Mouse (Mus musculus): ENCODE measurements at regions not wholly inside any gene's neighbourhood (a gene's known extent, or its start where the extent isn't known, plus 50 kb on each side); places are given as distances from the start of the nearest gene placed in this dataset.

DNA sequence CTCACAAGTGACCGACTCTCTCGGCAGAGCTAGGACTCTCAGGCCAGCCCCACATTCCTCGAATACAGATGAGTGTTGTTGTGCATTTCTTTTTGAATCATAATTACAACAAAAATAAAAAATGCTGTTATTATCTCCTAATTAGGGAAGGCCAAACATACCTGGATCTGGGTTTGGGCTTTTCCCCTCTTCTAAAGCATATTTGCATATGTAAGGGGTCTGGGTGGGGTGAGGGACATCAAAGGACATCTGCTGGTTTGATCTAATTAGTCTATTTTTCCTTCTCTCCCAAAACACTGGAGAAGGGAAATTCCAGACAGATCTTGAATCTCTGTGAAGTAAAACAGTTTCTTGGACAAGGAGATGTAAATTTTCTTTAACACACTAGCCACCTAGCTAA lies 85.3 kb downstream of the Tfap2a start:
- ATAC-seq (ENCODE audit: low FRiP score): no peak
- Histone ChIP-seq H3K4me1 (peaks cover 8% of the 10 kb centered on the region), H3K36me3 (replicated peaks) (no peaks in the 10 kb centered on the region), H3K4me3 (replicated peaks) (no peak overlapping the region), H3K9me3 (no peaks in the 10 kb centered on the region), H3K9ac (no peak overlapping the region), H3K27ac (no peak overlapping the region), H3K27me3 (peaks cover 10% of the 10 kb centered on the region; the same call in 1 of the 2 replicates), H3K4me2 (no peak overlapping the region)
- WGBS: 61% methylated on average over 3 of the region's 3 CpGs

DNA sequence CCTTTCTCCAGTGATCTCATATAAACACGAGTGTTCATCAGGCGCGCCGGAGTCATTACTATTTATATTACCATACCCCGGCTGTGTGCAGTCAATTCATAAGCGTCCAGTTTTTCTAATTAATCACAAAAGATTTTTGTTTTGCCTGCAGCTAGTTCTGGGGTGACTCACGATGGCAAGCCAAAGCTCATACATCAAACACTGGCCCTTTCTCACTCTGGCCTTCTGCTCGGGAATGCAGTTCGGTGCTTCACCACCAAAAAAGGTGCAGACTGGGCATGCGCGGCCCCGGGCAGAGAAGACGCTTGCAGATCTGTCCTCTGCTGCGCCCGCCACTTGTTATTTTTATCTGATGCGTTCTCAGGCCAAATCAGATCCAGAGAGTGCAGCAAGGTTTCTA lies 87.1 kb downstream of the Tfap2a start:
- H3K36me3 ChIP-seq (replicated peaks): no peaks in the 10 kb centered on the region
- H3K4me2 ChIP-seq: peak overlapping the region; percentile 8
- WGBS: 50% methylated on average over 16 of the region's 16 CpGs
- H3K9ac ChIP-seq: no peak overlapping the region
- 0 out of 2 replicates have a peak, but pooled peaks have one; percentile 20 for ATAC-seq (ENCODE audit: low FRiP score)
- H3K27ac ChIP-seq: no peak overlapping the region
- H3K4me3 ChIP-seq (replicated peaks): no peak overlapping the region
- H3K4me1 ChIP-seq: peaks cover 8% of the 10 kb centered on the region
- H3K9me3 ChIP-seq: no peaks in the 10 kb centered on the region
- H3K27me3 ChIP-seq: peaks cover 10% of the 10 kb centered on the region; the same call in 1 of the 2 replicates

DNA sequence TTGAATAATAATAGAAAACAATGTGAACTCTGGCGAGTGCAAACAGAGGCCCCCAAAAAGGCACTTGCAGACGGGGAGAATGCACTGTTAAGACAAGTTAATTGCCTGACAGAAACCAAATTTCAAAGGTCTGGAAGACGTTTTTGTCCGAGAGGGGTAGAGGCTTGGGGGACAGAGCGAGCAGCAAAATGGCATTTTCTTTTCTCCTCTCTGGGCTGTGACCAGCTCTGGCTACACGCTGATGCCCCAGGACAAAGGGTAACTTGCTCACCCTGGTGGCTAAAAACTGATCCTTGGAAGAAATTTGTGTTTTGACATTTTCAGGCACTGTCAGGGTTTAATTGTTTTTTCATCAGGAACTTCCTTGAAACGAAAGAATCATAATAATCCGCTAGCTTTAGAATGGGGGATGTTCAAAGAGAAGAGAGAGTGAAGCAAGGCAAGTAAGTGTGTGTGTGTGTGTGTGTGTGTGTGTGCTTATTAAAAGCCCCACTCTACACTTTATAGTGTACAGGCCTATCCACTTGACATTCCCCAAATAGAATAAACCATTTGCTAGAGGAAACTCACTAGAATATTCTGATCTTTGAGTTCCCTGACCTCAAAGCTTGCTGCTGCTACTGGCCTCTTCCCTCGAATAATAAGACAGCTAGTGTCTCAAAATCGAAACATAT lies 88.0 kb downstream of the Tfap2a start:
- H3K36me3 ChIP-seq (replicated peaks): no peaks in the 10 kb centered on the region
- H3K27me3 ChIP-seq: peaks cover 10% of the 10 kb centered on the region; the same call in 1 of the 2 replicates
- no peak for ATAC-seq (ENCODE audit: low FRiP score)
- whole genome bisulfite sequencing: 15% methylated on average over 10 of the region's 10 CpGs
- peaks cover 8% of the 10 kb centered on the region for H3K4me1 ChIP-seq
- no peak overlapping the region for H3K27ac ChIP-seq
- peak overlapping the region; percentile 27 for H3K4me2 ChIP-seq
- no peaks in the 10 kb centered on the region for H3K9me3 ChIP-seq
- H3K4me3 ChIP-seq (replicated peaks): no peak overlapping the region
- no peak overlapping the region for H3K9ac ChIP-seq

DNA sequence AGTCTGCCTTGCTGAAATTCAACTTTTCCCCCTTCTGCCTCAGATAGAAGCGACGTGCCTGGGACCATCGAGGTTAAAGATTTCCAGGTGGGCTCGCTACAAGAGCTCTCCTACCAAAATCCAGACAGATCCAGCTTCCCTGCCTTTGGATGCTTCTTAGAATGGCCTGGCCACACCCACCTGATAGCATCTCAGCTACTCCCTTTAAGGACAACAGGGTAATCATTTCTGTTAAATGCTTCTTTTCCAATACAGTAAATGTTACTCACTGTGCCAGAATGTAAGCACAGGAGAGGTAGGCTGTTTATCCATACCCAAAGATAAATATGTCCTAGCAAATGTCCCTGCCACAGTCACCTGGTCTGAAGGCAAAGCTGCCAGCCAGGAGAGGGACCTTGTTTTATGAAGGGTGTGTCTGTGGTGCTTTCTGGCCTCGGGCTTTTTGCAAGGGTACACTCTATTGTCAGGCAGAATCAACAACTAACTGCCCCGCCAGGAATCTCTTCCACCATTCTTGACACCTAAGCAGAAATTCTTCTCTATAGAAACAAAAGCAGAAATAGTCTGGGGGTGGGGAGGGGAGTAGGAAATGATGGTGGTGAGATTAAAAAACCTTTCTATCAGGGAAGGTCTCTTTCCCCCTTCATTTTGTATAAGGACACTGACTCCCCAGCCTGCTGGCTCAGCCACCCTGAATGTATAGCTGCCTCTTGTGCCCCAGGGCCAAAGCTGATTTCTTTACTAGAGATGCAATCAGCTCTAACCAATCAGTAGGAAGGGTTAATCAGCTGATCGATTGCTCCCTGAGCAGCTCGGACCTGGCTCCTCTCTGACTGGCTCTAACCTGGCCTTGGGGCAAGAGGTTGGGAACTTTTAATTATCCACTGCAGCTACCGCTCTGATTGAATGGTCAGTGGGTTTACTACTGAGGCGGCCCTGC lies 88.8 kb downstream of the Tfap2a start:
- ATAC-seq (ENCODE audit: low FRiP score): no peak
- Histone ChIP-seq H3K36me3 (replicated peaks) (no peaks in the 10 kb centered on the region), H3K27me3 (peaks cover 10% of the 10 kb centered on the region; the same call in 1 of the 2 replicates), H3K27ac (no peak overlapping the region), H3K4me3 (replicated peaks) (no peak overlapping the region), H3K4me1 (peaks cover 8% of the 10 kb centered on the region), H3K9me3 (no peaks in the 10 kb centered on the region), H3K9ac (no peak overlapping the region), H3K4me2 (peak overlapping the region; percentile 27)
- 29% methylated on average over 10 of the region's 10 CpGs for WGBS

DNA sequence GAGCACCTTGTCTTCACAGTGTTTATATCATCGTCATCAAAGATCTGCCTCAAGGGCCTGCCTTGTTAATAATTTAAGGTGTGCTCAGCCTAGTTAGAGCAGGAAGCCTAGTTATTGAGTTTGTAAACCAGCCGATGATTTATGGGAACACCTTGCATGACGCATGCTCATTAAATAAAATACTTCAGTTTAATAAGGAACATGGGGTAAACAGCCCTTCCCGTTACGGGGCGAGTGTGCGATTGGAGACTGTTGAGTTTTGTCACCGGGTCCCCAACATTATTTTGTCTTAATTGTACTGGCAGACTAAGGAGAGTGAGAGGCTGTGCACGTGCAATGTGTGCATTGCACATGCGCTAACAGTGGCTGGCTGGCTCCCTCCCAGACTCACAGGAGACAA lies 92.0 kb downstream of the Tfap2a start:
- H3K27ac ChIP-seq: no peak overlapping the region
- no peaks in the 10 kb centered on the region for H3K36me3 ChIP-seq (replicated peaks)
- WGBS: 88% methylated on average over 10 of the region's 10 CpGs
- no peaks in the 10 kb centered on the region for H3K9me3 ChIP-seq
- H3K27me3 ChIP-seq: 0 out of 2 replicates have a peak, but pooled peaks cover 5% of the 10 kb centered on the region
- no peak overlapping the region for H3K4me3 ChIP-seq (replicated peaks)
- H3K4me2 ChIP-seq: no peak overlapping the region
- no peak for ATAC-seq (ENCODE audit: low FRiP score)
- H3K9ac ChIP-seq: no peak overlapping the region
- peaks cover 8% of the 10 kb centered on the region for H3K4me1 ChIP-seq

DNA sequence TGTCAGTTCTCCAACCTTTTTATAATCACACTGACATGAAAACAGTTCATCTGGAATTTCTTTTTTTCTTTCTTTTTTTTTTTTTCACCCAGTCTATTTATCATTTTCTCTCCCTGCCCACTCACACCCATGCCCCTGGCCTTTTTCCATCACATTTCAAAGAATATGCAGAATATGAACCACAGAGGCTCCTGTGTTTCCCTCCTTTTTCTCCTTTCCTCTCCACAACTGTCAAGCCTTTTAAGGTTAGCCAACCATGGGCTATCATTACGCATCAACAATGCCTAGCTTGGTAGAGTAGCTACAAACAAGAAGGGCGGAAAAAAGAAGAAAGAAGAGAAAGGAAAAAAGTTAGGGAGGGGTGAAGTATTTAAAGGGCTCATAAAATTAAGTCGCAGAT lies 92.5 kb downstream of the Tfap2a start:
- 0 out of 2 replicates have a peak, but pooled peaks cover 5% of the 10 kb centered on the region for H3K27me3 ChIP-seq
- no peak for ATAC-seq (ENCODE audit: low FRiP score)
- H3K9me3 ChIP-seq: no peaks in the 10 kb centered on the region
- no peak overlapping the region for H3K4me2 ChIP-seq
- H3K9ac ChIP-seq: no peak overlapping the region
- no peak overlapping the region for H3K4me3 ChIP-seq (replicated peaks)
- no peak overlapping the region for H3K27ac ChIP-seq
- H3K4me1 ChIP-seq: peaks cover 8% of the 10 kb centered on the region
- WGBS: 70% methylated on average over 3 of the region's 3 CpGs
- no peaks in the 10 kb centered on the region for H3K36me3 ChIP-seq (replicated peaks)

DNA sequence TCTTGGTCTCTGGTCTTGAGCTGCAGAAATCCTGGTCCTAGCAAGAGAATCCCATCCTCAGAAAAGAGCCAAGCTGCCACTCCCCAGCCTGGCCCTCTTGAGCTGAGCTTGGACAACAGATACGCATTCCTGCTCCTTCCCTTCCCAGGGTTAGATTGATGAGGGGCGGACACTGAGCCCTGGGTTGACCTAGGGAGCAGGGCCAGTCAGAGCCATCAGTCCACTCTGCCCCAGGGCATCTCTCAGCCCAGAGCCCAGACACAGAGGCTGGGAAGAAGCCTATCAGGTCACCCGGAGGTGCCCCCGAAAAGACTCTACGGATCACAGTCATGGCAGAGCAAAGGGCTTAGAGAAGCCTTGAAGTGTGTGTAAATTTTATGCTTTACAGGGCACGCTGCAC lies 95.2 kb downstream of the Tfap2a start:
- 77% methylated on average over 6 of the region's 6 CpGs for WGBS
- Histone ChIP-seq H3K27me3 (no peaks in the 10 kb centered on the region), H3K4me1 (0 out of 2 replicates have a peak, but pooled peaks cover 3% of the 10 kb centered on the region), H3K4me3 (replicated peaks) (no peak overlapping the region), H3K36me3 (replicated peaks) (no peaks in the 10 kb centered on the region), H3K27ac (no peak overlapping the region), H3K9me3 (no peaks in the 10 kb centered on the region), H3K4me2 (no peak overlapping the region), H3K9ac (no peak overlapping the region)
- no peak for ATAC-seq (ENCODE audit: low FRiP score)

DNA sequence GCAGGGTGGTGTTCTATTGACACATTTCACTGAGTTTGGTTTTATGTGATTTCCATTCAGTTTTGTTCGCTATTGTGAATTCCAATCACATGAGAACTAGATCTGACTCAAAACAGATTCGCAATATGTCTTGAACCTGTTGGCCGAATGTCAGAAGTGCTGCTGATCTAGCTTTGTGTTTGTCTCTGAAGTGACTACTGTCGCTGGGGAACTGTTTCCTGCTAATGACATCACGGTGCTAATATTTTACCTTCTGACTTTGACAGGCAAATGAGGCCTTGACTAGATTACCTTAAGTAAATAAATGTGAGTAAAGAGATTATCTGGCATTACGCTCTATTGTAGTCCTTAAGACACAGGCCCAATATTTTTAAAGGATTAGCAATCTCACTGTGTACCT lies 100.9 kb downstream of the Tfap2a start:
- no peaks in the 10 kb centered on the region for H3K36me3 ChIP-seq (replicated peaks)
- WGBS: 86% methylated on average over 6 of the region's 6 CpGs
- H3K27me3 ChIP-seq: no peaks in the 10 kb centered on the region
- H3K27ac ChIP-seq: no peak overlapping the region
- no peak overlapping the region for H3K4me2 ChIP-seq
- H3K4me1 ChIP-seq: 0 out of 2 replicates have a peak, but pooled peaks cover 3% of the 10 kb centered on the region
- no peak overlapping the region for H3K9ac ChIP-seq
- no peak for ATAC-seq (ENCODE audit: low FRiP score)
- H3K9me3 ChIP-seq: no peaks in the 10 kb centered on the region
- no peak overlapping the region for H3K4me3 ChIP-seq (replicated peaks)

DNA sequence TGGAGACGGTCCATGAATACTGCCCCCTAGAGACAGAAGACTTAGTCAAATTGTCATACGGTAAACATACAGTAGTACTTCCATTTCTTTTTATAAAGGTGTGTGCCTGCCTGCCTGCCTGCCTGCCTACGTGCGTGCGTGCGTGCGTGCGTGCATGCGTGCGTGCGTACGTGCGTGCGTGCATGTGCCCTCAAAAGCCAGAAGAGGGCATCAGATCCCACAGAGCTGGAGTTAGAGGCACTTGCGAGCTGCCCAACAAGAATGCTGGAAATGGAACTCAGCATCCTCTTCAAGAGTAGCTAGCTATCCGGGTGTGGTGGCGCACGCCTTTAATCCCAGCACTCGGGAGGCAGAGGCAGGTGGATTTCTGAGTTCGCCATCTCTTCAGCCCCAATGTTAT lies 120.3 kb downstream of the Tfap2a start:
- H3K4me1 ChIP-seq: no peaks in the 10 kb centered on the region
- no peak overlapping the region for H3K4me3 ChIP-seq (replicated peaks)
- 95% methylated on average over 20 of the region's 20 CpGs for WGBS

DNA sequence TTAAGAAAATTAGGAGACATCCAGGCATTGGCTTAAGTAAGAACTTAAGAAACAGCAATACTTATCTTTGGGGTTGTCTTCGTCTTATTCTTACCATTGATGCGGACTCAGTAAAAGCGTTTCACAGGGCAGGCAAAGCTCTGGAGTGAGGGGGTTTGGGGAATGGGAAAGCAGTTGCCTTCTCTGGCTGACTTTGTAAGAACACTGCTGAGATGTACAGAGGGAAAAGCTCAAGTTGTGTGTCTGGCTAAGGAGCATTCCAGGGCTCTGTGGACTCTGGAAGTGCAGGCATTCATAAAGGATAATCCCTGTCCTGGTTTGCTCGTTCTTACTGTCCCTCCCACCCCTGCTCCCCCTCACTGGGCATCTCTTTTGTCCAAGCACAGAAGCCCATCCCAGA lies 129.7 kb downstream of the Tfap2a start:
- Histone ChIP-seq H3K4me3 (replicated peaks) (no peak overlapping the region), H3K4me1 (peaks cover 20% of the 10 kb centered on the region), H3K9me3 (no peaks in the 10 kb centered on the region), H3K4me2 (no peak overlapping the region), H3K27ac (no peak overlapping the region), H3K9ac (no peak overlapping the region), H3K36me3 (replicated peaks) (no peaks in the 10 kb centered on the region), H3K27me3 (no peaks in the 10 kb centered on the region)
- no peak for ATAC-seq (ENCODE audit: low FRiP score)
- WGBS: 35% methylated on average over 4 of the region's 4 CpGs

More for the DNA sequence above, 120.3 kb downstream of the Tfap2a start:
- ATAC-seq (ENCODE audit: low FRiP score): no peak
- Histone ChIP-seq H3K36me3 (replicated peaks) (no peaks in the 10 kb centered on the region), H3K9me3 (no peaks in the 10 kb centered on the region), H3K27me3 (no peaks in the 10 kb centered on the region), H3K9ac (no peak overlapping the region), H3K27ac (no peak overlapping the region), H3K4me2 (no peak overlapping the region)

DNA sequence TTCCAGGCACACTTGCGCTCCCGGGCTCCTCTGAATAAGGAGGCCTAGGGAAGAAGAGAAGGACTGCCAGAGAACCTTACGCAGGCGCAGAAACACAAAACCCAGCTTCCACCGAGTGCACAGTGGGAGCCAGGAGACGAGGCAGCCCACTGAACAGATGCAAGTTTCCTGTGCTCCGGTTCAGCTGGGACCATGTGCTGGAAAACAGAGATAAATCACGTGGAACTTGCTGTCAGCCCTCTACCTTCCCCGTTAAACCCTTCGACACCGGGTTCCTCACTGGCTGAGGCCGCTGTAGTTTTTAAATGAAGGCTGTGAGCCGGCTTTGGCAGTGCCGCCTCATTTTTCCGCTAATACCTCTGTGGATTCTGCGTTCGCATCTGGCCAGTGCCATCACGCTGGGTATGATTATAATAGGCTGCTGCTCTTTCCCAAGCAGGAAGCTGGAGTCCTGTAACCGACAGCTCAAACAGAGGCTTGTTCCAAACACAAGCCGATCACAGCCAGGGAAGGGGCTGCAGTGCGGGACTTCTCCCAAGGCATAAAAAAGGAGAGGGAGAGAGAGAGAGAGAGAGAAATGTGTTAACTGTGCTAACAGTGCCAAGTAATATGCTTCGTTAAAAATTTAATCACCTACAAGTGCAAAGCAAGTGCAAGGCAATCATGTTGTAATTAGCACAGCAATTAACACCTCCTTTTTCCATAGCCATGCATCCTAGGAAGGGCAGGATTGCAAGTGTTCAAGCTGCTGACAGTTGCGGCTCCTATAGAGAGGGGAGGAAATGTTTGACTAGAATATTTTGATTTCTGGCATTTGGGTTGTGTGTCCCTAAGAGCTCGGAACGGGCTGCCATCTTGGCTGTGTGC lies 131.5 kb downstream of the Tfap2a start:
- Histone ChIP-seq H3K9ac (peak overlapping the region; percentile 33; the same call in 1 of the 2 replicates), H3K36me3 (replicated peaks) (no peaks in the 10 kb centered on the region), H3K27me3 (no peaks in the 10 kb centered on the region), H3K4me3 (replicated peaks) (peak overlapping the region; percentile 21), H3K27ac (peak overlapping the region; percentile 59), H3K4me2 (peak overlapping the region; percentile 47), H3K9me3 (no peaks in the 10 kb centered on the region), H3K4me1 (peaks cover 20% of the 10 kb centered on the region)
- ATAC-seq (ENCODE audit: low FRiP score): peak; percentile 82
- 32% methylated on average over 25 of the region's 25 CpGs for WGBS
